Mouse (Mus musculus) erythroblast, embryonic 14.5 days (primary cell): ENCODE data around the gene Tmem209.

Source experiments
- GATA1 ChIP-seq: IDR thresholded peaks from 2 replicates; pipeline ENCODE4 v1.6.1; 2012; ENCODE audit warnings: low read length, inconsistent platforms, mixed read lengths
- TAL1 ChIP-seq: IDR thresholded peaks from 3 replicates; pipeline ENCODE4 v1.6.1; 2012; ENCODE audit warnings: low read length, inconsistent platforms, mixed read lengths

DNA sequence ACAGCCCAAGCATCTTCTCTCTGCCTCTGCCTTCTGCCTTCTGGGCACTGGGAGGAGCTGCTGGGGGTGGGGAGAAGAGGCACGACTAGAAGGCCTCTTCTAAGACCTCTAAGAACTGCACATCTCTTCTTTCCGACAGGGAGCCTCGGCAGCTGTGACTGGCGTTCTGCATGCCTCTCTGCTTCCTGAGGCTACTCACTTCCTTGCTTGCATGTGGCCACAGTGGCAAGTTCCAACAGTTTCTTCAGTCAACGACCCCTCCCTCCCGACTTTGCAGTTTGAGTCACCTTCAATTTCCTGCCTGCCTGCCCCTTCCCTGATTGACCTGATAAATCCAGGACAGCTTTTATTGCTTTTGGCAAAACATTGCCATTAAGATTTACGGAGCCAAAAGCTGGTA lies 46.8 kb downstream of the Tmem209 start:
- TF ChIP-seq GATA1 (no peak), TAL1 (no peak)
